Mouse (Mus musculus): Measurements from ENCODE around the gene Ccdc27. TPM values are rescaled to one million over a fixed set of nuclear protein-coding genes. Genes with fewer than 3 reads are reported as not detected.

The Ccdc27 gene
- total and polyA plus RNA-seq, 3 experiments, result not detected

DNA sequence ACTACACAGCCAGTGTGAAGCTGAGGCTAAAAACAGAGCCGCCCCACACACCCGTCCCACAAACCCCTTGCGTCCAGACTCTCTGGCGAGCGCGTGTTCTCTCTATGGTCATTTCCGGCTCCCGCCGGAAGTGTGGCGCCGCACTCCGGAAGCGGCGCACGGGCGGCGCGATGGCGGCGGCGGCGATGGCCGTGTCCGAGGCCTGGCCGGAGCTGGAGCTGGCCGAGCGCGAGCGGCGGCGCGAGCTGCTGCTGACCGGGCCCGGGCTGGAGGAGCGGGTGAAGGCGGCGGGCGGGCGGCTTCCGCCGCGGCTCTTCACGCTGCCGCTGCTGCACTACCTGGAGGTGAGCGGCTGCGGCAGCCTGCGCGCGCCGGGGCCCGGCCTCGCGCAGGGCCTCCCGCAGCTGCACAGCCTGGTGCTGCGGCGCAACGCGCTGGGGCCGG, 30.8 kb downstream of the Ccdc27 start, which contains the start of gene Lrrc47 (continued):
- TF ChIP-seq JUN (IDR thresholded peaks at IDR 0.05; ENCODE audit: insufficient read depth, low read depth, low read length) (no peak), MYC (IDR thresholded peaks at IDR 0.05; ENCODE audit: low read depth, low read length) (peak; percentile 84; the same call in 1 of the 2 replicates), MXI1 (IDR thresholded peaks at IDR 0.05; ENCODE audit: low read depth, low read length) (peak; percentile 87), ELF1 (IDR thresholded peaks at IDR 0.05; ENCODE audit: low read depth, low read length) (peak; percentile 95), GABPA (IDR thresholded peaks at IDR 0.05; ENCODE audit: insufficient replicate concordance, low read depth, low read length) (peak; percentile 65; the same call in 1 of the 2 replicates), USF2 (conservative IDR thresholded peaks at IDR 0.05; ENCODE audit: low read depth, low read length) (no peak), E2F4 (IDR thresholded peaks at IDR 0.05; ENCODE audit: insufficient replicate concordance, low read depth, low read length) (no peak), BHLHE40 (IDR thresholded peaks at IDR 0.05; ENCODE audit: low read depth, low read length) (peak; percentile 69), KAT2A (IDR thresholded peaks at IDR 0.05; ENCODE audit: insufficient replicate concordance, low read length) (peak; percentile 92; the same call in 1 of the 2 replicates), SIN3A (IDR thresholded peaks at IDR 0.05; ENCODE audit: low read length) (peak; percentile 90), ZNF384 (IDR thresholded peaks at IDR 0.05; ENCODE audit: low read depth, low read length) (no peak), POLR2AphosphoS2 (IDR thresholded peaks at IDR 0.05; ENCODE audit: low read depth, low read length) (peak; percentile 81; the same call in 1 of the 2 replicates), IRF4 (IDR thresholded peaks at IDR 0.05; ENCODE audit: low read depth, low read length) (peak; percentile 38; the same call in 1 of the 2 replicates), HCFC1 (IDR thresholded peaks at IDR 0.05; ENCODE audit: low read depth, low read length) (peak; percentile 91), ZMIZ1 (IDR thresholded peaks at IDR 0.05; ENCODE audit: low read depth, low read length) (peak; percentile 51; the same call in 1 of the 2 replicates), ZC3H11A (IDR thresholded peaks at IDR 0.05; ENCODE audit: low read depth, low read length) (no peak), NELFE (IDR thresholded peaks at IDR 0.05; ENCODE audit: low read depth, low read length) (peak; percentile 78)

DNA sequence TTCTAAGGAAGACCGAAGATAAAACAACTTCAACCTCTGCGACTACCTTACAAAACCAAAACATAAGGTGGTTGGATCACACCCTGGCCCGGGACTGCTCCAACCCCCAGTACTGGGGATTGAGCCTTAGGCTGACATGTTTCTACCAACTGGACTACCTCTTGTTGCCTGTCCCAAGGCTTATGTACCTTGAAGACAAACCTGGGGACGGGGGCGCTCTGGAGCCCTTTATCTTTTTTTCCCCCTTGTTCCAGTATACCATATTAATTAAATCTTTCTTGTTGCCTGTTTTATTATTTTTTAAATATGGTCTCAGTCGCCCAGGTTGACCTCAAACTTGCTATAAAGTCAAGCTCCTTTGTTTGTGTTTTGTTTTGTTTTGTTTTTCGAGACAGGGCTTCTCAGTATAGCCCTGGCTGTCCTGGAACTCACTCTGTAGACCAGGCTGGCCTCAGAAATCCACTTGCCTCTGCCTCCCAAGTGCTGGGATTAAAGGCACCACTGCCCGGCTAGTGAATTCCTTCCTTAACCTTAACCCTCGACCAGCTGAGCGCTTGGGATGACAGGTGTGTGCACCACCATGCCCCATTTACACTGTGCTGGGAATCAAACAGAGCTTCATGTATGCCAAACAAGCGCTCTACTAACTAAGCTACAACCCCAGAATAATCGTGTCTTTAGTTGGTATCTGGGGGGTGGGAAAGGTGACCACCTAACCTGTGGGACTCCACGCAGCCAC, 31.4 kb downstream of the Ccdc27 start:
- Histone ChIP-seq H3K4me2 (ENCODE audit: insufficient read depth, low read depth, poor library complexity, severe bottlenecking) (peak overlapping the region; percentile 85), H3K9me3 (replicated peaks; ENCODE audit: low read length) (no peaks in the 10 kb centered on the region), H3K27ac (ENCODE audit: insufficient read depth, low read depth) (peak overlapping the region; percentile 13; the same call in 1 of the 2 replicates), H3K36me3 (replicated peaks in 1 of 2; ENCODE audit: control insufficient read depth in 1 of 2, insufficient read depth in 1 of 2, low read length in 1 of 2) (peaks cover 37 to 51% of the 10 kb centered on the region in 2 experiments), H3K9ac (ENCODE audit: insufficient read depth, low read depth) (peak overlapping the region; percentile 80), H3K4me1 (ENCODE audit: control insufficient read depth in 1 of 2, insufficient read depth in 2 of 2) (peaks cover 11 to 28% of the 10 kb centered on the region in 2 experiments), H3K79me2 (replicated peaks; ENCODE audit: control insufficient read depth, extremely low read depth, insufficient read depth, poor library complexity, severe bottlenecking) (peaks cover 39% of the 10 kb centered on the region), H3K27me3 (replicated peaks) (no peaks in the 10 kb centered on the region), H3K4me3 (replicated peaks in 1 of 3; ENCODE audit: low read depth in 2 of 3, low read length in 2 of 3, poor library complexity in 1 of 3) (peak overlapping the region; percentile 84 to 100 (median 98))
- DNase-seq (ENCODE audit: extremely low read depth), result no peak
- peak in 1 of 2 experiments; percentile 54; a peak in 2 of 4 replicates for TF ChIP-seq CTCF (conservative IDR thresholded peaks at IDR 0.05 in 1 of 2, IDR thresholded peaks at IDR 0.05 in 1 of 2; ENCODE audit: low read depth in 2 of 2, low read length in 2 of 2)
- no peak for TF ChIP-seq TBP (conservative IDR thresholded peaks at IDR 0.05; ENCODE audit: low read depth, low read length)
- dilution Hi-C loops (cut with MboI; ENCODE audit: extremely low pct_ligation_motif_present, extremely low pct_unique_long_range_greater_than_20kb, low sequenced_read_pairs) (no loop called here), in situ Hi-C loops (cut with MboI; ENCODE audit: low pct_ligation_motif_present, low pct_unique_long_range_greater_than_20kb, low sequenced_read_pairs) (no loop called here)

All from CH12.LX (cell line).